Mouse (Mus musculus) stomach, postnatal 0 days (tissue): ENCODE measurements around the gene Fam227b. TPM values are rescaled to one million over a fixed set of nuclear protein-coding genes. Genes with fewer than 3 reads are reported as not detected.

Source experiments
- ATAC-seq: fragments of 200-750 bp; cut with Nextera tagmentation; 2 replicates; pipeline ENCODE4 v1.8.0; 2017; ENCODE audit not compliant: low FRiP score, low TSS enrichment
- DNase-seq: peaks from one replicate; pipeline ENCODE4 v3.0.0-alpha.2; 2016; ENCODE audit warnings: low spot score
- H3K27ac ChIP-seq: fragments of 300-500 bp; sonication (generic); replicated peaks from 2 replicates; pipeline ENCODE4 v1.5.1; 2014; ENCODE audit warnings: mild to moderate bottlenecking, control low read depth
- H3K27me3 ChIP-seq: fragments of 300-500 bp; sonication (generic); 2 replicates; pipeline ENCODE4 v1.6.1; 2014; ENCODE audit warnings: low read length; ENCODE audit not compliant: control insufficient read depth, insufficient read depth
- H3K36me3 ChIP-seq: fragments of 300-500 bp; sonication (generic); 2 replicates; pipeline ENCODE4 v1.6.1; 2014; ENCODE audit warnings: low read length, mixed read lengths; ENCODE audit not compliant: control insufficient read depth, insufficient read depth
- H3K4me1 ChIP-seq: fragments of 300-500 bp; sonication (generic); replicated peaks from 2 replicates; pipeline ENCODE4 v1.6.1; 2014; ENCODE audit warnings: antibody characterized with exemption; ENCODE audit not compliant: control insufficient read depth, insufficient read depth
- H3K4me2 ChIP-seq: fragments of 300-500 bp; sonication (generic); replicated peaks from 2 replicates; pipeline ENCODE4 v1.6.1; 2014; ENCODE audit warnings: low read depth, mild to moderate bottlenecking, control low read depth, moderate library complexity
- H3K4me3 ChIP-seq: fragments of 300-500 bp; sonication (generic); 2 replicates; pipeline ENCODE4 v1.5.1; 2014; ENCODE audit warnings: low read depth, low read length, control low read depth
- H3K9ac ChIP-seq: fragments of 300-500 bp; sonication (generic); 2 replicates; pipeline ENCODE4 v1.6.1; 2014; ENCODE audit warnings: mild to moderate bottlenecking, low read length, control low read depth, mixed read lengths
- H3K9me3 ChIP-seq: fragments of 300-500 bp; sonication (generic); 2 replicates; pipeline ENCODE4 v1.6.1; 2016; ENCODE audit warnings: low read length; ENCODE audit not compliant: control insufficient read depth
- CTCF ChIP-seq: IDR thresholded peaks from 2 replicates; pipeline ENCODE4 v1.5.1; 2016; ENCODE audit warnings: antibody characterized with exemption, low read depth, mild to moderate bottlenecking, moderate library complexity
- EP300 ChIP-seq: optimal IDR thresholded peaks from 2 replicates; pipeline ENCODE3; 2016; ENCODE audit warnings: antibody characterized with exemption
- WGBS: fragments of 180-500 bp; shearing (Covaris S2); extraction: QIAGEN DNeasy Blood & Tissue Kit; methylation state at CpG from one replicate; pipeline ENCODE4 v1.1.7; 2014; 5-methylcytosine and 5-hydroxymethylcytosine counted together
- polyA plus RNA-seq: library from polyadenylated mRNA; unstranded; fragments of >200 nt; fragmentation: Nextera tagmentation; extraction: Ambion mirVana; gene quantifications from 2 replicates; pipeline ENCODE4 v1.2.1, GENCODE M21; 2015

Fam227b gene
- polyA plus RNA-seq, 1 experiment from 2014 or later: not detected

DNA sequence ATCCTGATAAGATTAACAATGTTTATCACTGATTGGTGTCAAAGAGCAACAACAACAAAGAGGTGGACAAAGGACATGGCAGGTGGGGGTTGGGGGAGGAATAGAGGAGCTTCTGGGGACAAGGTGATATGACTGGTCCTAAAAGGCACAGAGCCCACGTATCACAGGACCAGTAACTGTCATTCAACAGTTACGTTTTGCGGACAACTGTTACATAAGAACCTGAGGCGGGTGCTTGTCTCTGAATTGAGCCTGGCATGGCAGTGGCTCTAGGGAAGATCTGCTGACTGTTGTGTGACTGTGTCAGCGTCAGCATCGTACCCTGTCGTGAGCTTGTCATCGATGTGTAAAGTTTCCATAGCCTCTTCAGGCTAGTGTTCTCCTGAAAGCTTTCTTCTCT is 65.6 kb downstream of the Fam227b start:
- 82% methylated on average over 8 of the region's 8 CpGs for WGBS
- no peaks in the 10 kb centered on the region for H3K9me3 ChIP-seq
- H3K36me3 ChIP-seq: no peaks in the 10 kb centered on the region
- H3K27me3 ChIP-seq: no peaks in the 10 kb centered on the region
- ATAC-seq (no peak), DNase-seq (no peak)
- no peak overlapping the region for H3K27ac ChIP-seq
- no peaks in the 10 kb centered on the region for H3K4me1 ChIP-seq
- no peak overlapping the region for H3K9ac ChIP-seq
- no peak overlapping the region for H3K4me2 ChIP-seq
- H3K4me3 ChIP-seq: no peak overlapping the region
- TF ChIP-seq EP300 (no peak), CTCF (no peak)

DNA sequence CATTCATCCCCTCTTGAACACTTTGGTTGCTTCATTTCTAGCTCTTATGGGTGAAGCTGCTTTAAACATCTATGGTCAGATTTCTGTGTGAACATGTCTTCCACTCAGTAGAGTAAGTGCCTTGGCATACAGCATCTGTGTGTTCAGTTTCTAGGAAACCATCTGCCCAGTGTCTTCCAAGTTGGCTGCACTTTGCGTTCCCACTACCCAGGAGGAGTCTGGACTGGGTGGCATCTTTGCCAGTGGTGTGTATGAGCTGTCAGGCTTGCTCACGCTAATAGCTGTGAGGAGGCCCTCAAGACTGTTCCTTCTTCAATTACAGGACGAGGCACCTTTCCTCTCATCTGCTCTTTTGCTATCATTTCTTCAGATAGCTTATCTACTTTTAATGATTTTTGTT is 67.5 kb downstream of the Fam227b start:
- Histone ChIP-seq H3K4me3 (no peak overlapping the region), H3K36me3 (no peaks in the 10 kb centered on the region), H3K4me2 (no peak overlapping the region), H3K27me3 (no peaks in the 10 kb centered on the region), H3K9me3 (no peaks in the 10 kb centered on the region), H3K9ac (no peak overlapping the region), H3K4me1 (no peaks in the 10 kb centered on the region), H3K27ac (no peak overlapping the region)
- WGBS: 69% methylated on average over 3 of the region's 3 CpGs
- ATAC-seq (no peak), DNase-seq (no peak)
- TF ChIP-seq EP300 (no peak), CTCF (no peak)

DNA sequence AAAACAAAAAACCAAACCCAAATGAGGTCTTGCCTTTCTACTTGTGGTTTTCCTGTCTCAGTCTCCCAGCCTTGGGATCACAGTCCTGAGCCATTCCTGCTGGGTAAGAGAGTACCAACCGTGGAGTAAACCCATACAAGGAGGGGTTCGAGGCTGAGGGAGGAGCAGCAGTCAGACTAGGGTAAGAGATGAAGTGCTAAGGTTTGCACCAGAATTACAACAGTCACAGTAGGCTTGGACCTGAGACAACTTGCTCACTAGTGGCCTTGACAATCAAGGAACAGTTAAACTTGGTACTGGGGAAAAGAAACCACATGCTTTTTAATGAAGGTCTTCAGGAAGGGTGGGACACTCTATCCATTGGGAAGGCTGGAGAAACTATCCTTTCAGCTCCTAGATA is 72.7 kb downstream of the Fam227b start:
- ATAC-seq: no peak
- no peak overlapping the region for H3K27ac ChIP-seq
- WGBS: 51% methylated on average over 2 of the region's 2 CpGs

DNA sequence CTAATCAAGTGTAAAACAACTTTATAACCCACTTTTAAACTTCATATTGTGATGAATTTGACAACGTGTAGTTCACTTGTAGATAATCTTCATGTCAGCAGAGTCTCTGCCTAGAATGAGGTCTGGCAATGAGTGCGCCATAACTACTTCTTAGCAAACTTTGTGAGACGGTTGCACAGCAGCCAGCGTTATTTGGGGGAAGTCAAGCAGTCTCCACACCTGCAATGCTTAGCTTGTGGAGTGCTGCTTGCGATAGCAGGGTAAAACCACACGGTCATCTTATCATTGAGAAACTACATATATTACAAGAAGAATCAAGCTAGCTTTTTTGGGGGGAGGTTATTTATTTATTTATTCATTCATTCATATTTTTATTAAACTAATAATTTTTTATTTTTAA is 75.3 kb downstream of the Fam227b start:
- Histone ChIP-seq H3K9ac (no peak overlapping the region), H3K4me2 (no peak overlapping the region), H3K36me3 (no peaks in the 10 kb centered on the region), H3K4me1 (no peaks in the 10 kb centered on the region), H3K4me3 (no peak overlapping the region), H3K27ac (no peak overlapping the region), H3K9me3 (no peaks in the 10 kb centered on the region), H3K27me3 (no peaks in the 10 kb centered on the region)
- DNase-seq (no peak), ATAC-seq (no peak)
- 87% methylated on average over 6 of the region's 6 CpGs for WGBS
- no peak for TF ChIP-seq CTCF
- TF ChIP-seq EP300: no peak

More for the DNA sequence above, 72.7 kb downstream of the Fam227b start:
- no peak overlapping the region for H3K4me3 ChIP-seq
- no peaks in the 10 kb centered on the region for H3K9me3 ChIP-seq
- no peaks in the 10 kb centered on the region for H3K4me1 ChIP-seq
- no peak for DNase-seq
- H3K27me3 ChIP-seq: no peaks in the 10 kb centered on the region
- TF ChIP-seq CTCF (no peak), EP300 (no peak)
- no peak overlapping the region for H3K4me2 ChIP-seq
- no peaks in the 10 kb centered on the region for H3K36me3 ChIP-seq
- no peak overlapping the region for H3K9ac ChIP-seq

DNA sequence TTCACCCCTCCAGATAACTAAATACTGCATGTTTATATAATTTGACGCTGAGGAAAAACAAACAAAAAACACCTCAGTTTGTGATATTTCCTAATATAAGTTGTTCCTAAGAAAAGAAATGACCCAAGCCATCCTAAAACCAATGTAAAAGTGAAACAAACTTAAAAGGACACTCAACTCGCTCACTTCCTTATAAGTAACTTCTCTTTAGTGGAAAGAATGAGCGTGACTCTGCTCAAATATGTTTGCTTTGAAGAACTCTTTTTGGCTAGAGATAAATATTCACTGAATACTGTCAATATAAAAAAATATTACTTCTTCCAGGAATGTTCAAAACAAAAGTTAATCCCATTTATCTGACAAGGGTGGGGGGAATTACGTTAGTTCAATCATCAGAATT is 78.1 kb downstream of the Fam227b start:
- Histone ChIP-seq H3K4me1 (no peaks in the 10 kb centered on the region), H3K9ac (no peak overlapping the region), H3K27me3 (no peaks in the 10 kb centered on the region), H3K9me3 (no peaks in the 10 kb centered on the region), H3K4me2 (no peak overlapping the region), H3K4me3 (no peak overlapping the region), H3K36me3 (no peaks in the 10 kb centered on the region), H3K27ac (no peak overlapping the region)
- no peak for ATAC-seq
- TF ChIP-seq CTCF (no peak), EP300 (no peak)
- DNase-seq: no peak
- 69% methylated on average over 4 of the region's 4 CpGs for WGBS

DNA sequence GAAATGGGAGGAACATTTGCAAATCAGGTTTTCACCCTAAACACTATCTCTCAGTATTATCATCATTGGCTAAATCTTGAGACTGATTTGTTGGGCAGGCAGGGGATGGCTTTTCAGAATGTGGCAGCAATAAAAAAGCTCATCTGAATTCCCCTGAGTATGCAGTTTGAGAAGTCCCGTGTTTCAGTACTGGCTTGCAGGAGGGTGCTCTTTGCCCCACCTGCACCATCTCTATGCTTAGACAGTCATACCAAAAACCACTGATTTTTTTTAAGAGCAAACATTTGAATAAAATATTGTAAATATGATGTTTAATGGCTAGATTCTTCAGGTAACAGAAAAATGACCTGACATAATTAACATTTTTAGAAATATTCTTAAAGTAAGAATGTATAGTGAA is 82.1 kb downstream of the Fam227b start:
- Histone ChIP-seq H3K9ac (no peak overlapping the region), H3K4me2 (no peak overlapping the region), H3K4me3 (no peak overlapping the region), H3K9me3 (no peaks in the 10 kb centered on the region), H3K27me3 (no peaks in the 10 kb centered on the region), H3K36me3 (no peaks in the 10 kb centered on the region), H3K27ac (no peak overlapping the region), H3K4me1 (no peaks in the 10 kb centered on the region)
- no peak for DNase-seq
- no peak for TF ChIP-seq EP300
- TF ChIP-seq CTCF: no peak
- ATAC-seq: no peak
- 65% methylated on average over 1 of the region's 1 CpGs for WGBS
